ENCODE assay signal across 11 mouse cellular contexts in genomic region chr1:41275642-41276041, GRCm38 (mm10).
A peak's percentile ranks its signal among the peaks of the same experiment; 100 is the strongest.
DNase-seq lines count a peak whose midpoint lies in the region; ATAC-seq and TF ChIP-seq lines count a peak whose summit lies in the region.
"Had no signal": no experiment of that assay in that cellular context is flagged by ENCODE, and none has a peak within 500 bp of the region (broad histone marks: within the 10 kb centered on the region; RNA-seq: fewer than 3 reads in every experiment).

No protein-coding gene starts in this region.

- H3K4me1 ChIP-seq in lung, embryonic 14.5 days (ENCODE audit: insufficient read depth), result no peaks in the 10 kb centered on the region
- H3K4me1 ChIP-seq in forebrain, embryonic 12.5 days, result peaks cover 47% of the 10 kb centered on the region
- peaks cover 71% of the 10 kb centered on the region for H3K4me1 ChIP-seq in limb, embryonic 10.5 days
- 0 out of 2 replicates have a peak, but pooled peaks cover 9% of the 10 kb centered on the region for H3K4me1 ChIP-seq in neural tube, embryonic 14.5 days (ENCODE audit: control insufficient read depth, insufficient read depth, low read length)
- no peaks in the 10 kb centered on the region for H3K4me1 ChIP-seq in liver, embryonic 12.5 days

- TF ChIP-seq CTCF in lung, embryonic 14.5 days (IDR thresholded peaks at IDR 0.05; ENCODE audit: low read depth), result no peak

- no peak for ATAC-seq in lung, embryonic 14.5 days (ENCODE audit: insufficient read depth)
- ATAC-seq in forebrain, embryonic 12.5 days (ENCODE audit: low FRiP score), result no peak
- ATAC-seq in neural tube, embryonic 14.5 days (ENCODE audit: low read depth), result no peak
- no peak for ATAC-seq in liver, embryonic 12.5 days
- ATAC-seq: liver, postnatal 0 days had no signal

- no peak overlapping the region for H3K9ac ChIP-seq in lung, embryonic 14.5 days
- H3K9ac ChIP-seq in forebrain, embryonic 12.5 days, result peak overlapping the region; percentile 33
- no peak overlapping the region for H3K9ac ChIP-seq in neural tube, embryonic 14.5 days (replicated peaks; ENCODE audit: low read depth, low read length)
- no peak overlapping the region for H3K9ac ChIP-seq in liver, embryonic 12.5 days
- H3K9ac ChIP-seq: liver, postnatal 0 days had no signal

- DNase-seq in lung, embryonic 14.5 days, result no peak
- no peak for DNase-seq in lung, adult 18-20 months
- no peak for DNase-seq in limb, embryonic 10.5 days (ENCODE audit: low spot score)
- DNase-seq in urinary bladder, postnatal 36 days (ENCODE audit: low spot score in 2 of 2), result no peak
- DNase-seq: adrenal gland, adult 2 months; cerebellum, adult 18-20 months; heart, adult 18-20 months; liver, postnatal 0 days had no signal

- H3K4me3 ChIP-seq in lung, embryonic 14.5 days (ENCODE audit: low read depth, low read length), result 0 out of 2 replicates have a peak overlapping the region, but pooled peaks have one; percentile 12
- H3K4me3 ChIP-seq in forebrain, embryonic 12.5 days (replicated peaks), result peak overlapping the region; percentile 11; the same call in 1 of the 2 replicates
- H3K4me3 ChIP-seq in limb, embryonic 10.5 days, result peak overlapping the region; percentile 33
- H3K4me3 ChIP-seq in neural tube, embryonic 14.5 days (ENCODE audit: low read depth, low read length), result no peak overlapping the region
- H3K4me3 ChIP-seq in liver, embryonic 12.5 days, result no peak overlapping the region

- WGBS in lung, embryonic 14.5 days, result 26% methylated on average over 6 of the region's 6 CpGs
- whole genome bisulfite sequencing in forebrain, embryonic 12.5 days, result 6% methylated on average over 6 of the region's 6 CpGs
- WGBS in limb, embryonic 10.5 days, result 24% methylated on average over 6 of the region's 6 CpGs
- WGBS in neural tube, embryonic 14.5 days, result 11% methylated on average over 6 of the region's 6 CpGs
- 24% methylated on average over 6 of the region's 6 CpGs for WGBS in liver, embryonic 12.5 days (ENCODE audit: insufficient replicate concordance)

- H3K27ac ChIP-seq in lung, embryonic 14.5 days (ENCODE audit: low read depth), result no peak overlapping the region
- peak overlapping the region; percentile 92 for H3K27ac ChIP-seq in forebrain, embryonic 12.5 days
- peak overlapping the region; percentile 51 for H3K27ac ChIP-seq in limb, embryonic 10.5 days
- H3K27ac ChIP-seq in neural tube, embryonic 14.5 days (ENCODE audit: low read depth, low read length), result no peak overlapping the region
- H3K27ac ChIP-seq in liver, embryonic 12.5 days, result no peak overlapping the region

- H3K27me3 ChIP-seq in lung, embryonic 14.5 days (ENCODE audit: insufficient read depth, low read length), result no peaks in the 10 kb centered on the region
- no peaks in the 10 kb centered on the region for H3K27me3 ChIP-seq in forebrain, embryonic 12.5 days
- H3K27me3 ChIP-seq in limb, embryonic 10.5 days (ENCODE audit: low read depth, poor library complexity, severe bottlenecking), result no peaks in the 10 kb centered on the region
- no peaks in the 10 kb centered on the region for H3K27me3 ChIP-seq in neural tube, embryonic 14.5 days (ENCODE audit: control insufficient read depth, insufficient read depth, low read length)
- H3K27me3 ChIP-seq in liver, embryonic 12.5 days (replicated peaks), result no peaks in the 10 kb centered on the region

- peak overlapping the region; percentile 51 for H3K4me2 ChIP-seq in lung, embryonic 14.5 days
- H3K4me2 ChIP-seq in forebrain, embryonic 12.5 days, result peak overlapping the region; percentile 55
- H3K4me2 ChIP-seq in neural tube, embryonic 14.5 days (ENCODE audit: low read depth, low read length), result peak overlapping the region; percentile 17; the same call in 1 of the 2 replicates
- no peak overlapping the region for H3K4me2 ChIP-seq in liver, embryonic 12.5 days

- no peaks in the 10 kb centered on the region for H3K9me3 ChIP-seq in lung, embryonic 14.5 days (ENCODE audit: low read depth, low read length)
- H3K9me3 ChIP-seq in forebrain, embryonic 12.5 days, result no peaks in the 10 kb centered on the region
- H3K9me3 ChIP-seq in limb, embryonic 10.5 days (replicated peaks), result no peaks in the 10 kb centered on the region
- H3K9me3 ChIP-seq in neural tube, embryonic 14.5 days (ENCODE audit: control insufficient read depth, low read length), result no peaks in the 10 kb centered on the region
- H3K9me3 ChIP-seq in liver, embryonic 12.5 days (replicated peaks), result no peaks in the 10 kb centered on the region

- no peaks in the 10 kb centered on the region for H3K36me3 ChIP-seq in lung, embryonic 14.5 days (ENCODE audit: insufficient read depth)
- H3K36me3 ChIP-seq in forebrain, embryonic 12.5 days (replicated peaks), result no peaks in the 10 kb centered on the region
- H3K36me3 ChIP-seq in limb, embryonic 10.5 days, result no peaks in the 10 kb centered on the region
- H3K36me3 ChIP-seq in neural tube, embryonic 14.5 days (ENCODE audit: control insufficient read depth, insufficient read depth, low read length), result no peaks in the 10 kb centered on the region
- no peaks in the 10 kb centered on the region for H3K36me3 ChIP-seq in liver, embryonic 12.5 days

Comparison
In these comparisons a context has a peak if more than half of its experiments do, and no peak if none do; other contexts are left out.
1. H3K27ac ChIP-seq: peak in forebrain, embryonic 12.5 days (single experiment) and limb, embryonic 10.5 days (single experiment); none in lung, embryonic 14.5 days (single experiment), neural tube, embryonic 14.5 days (single experiment) and liver, embryonic 12.5 days (single experiment).
2. H3K4me3 ChIP-seq: peak in lung, embryonic 14.5 days (single experiment), forebrain, embryonic 12.5 days (single experiment) and limb, embryonic 10.5 days (single experiment); none in neural tube, embryonic 14.5 days (single experiment) and liver, embryonic 12.5 days (single experiment).